Mouse (Mus musculus): ENCODE results near the gene Krtap19-2. TPM values are rescaled to one million over a fixed set of nuclear protein-coding genes. Genes with fewer than 3 reads are reported as not detected.

Krtap19-2 gene
- polyA plus RNA-seq (2015; fragmentation: Illumina TruSeq; extraction: RNeasy Lipid Tissue Mini Kit (QIAGEN cat#74804); ENCODE audit: insufficient read depth, low read depth, low replicate concordance) = not detected

GRCm38 (mm10) chr16:88874169-88874568 lies at the start of gene Krtap19-2:
Gene Krtap19-2, minus strand, starts transcription at chr16:88874269.

DNA sequence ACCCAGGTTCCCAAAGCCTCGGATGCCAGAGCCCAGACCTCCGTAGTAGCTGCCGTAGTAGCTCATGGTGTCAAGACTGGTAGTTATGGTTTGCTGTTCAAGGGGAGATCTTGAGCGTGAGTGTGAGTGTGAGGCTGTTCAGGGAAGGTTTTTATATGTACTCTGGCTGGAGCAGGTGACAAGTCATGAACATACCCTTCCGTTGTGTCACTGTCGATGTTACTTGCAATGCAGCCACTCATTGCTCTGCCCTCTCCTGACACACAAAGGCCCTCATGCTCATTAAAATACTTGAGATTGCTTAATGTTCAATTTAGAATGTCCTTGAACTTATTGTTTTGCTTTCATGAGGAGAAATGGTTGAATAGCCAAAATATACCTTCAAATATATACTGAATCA lies 22.3 kb upstream of the Krtap19-2 start, which contains the start of gene Krtap19-5:
Gene Krtap19-5 (minus strand): TSS at position 101 of the 400 bp plus-strand sequence.

GRCm38 (mm10) chr16:88884989-88885388 lies 10.9 kb upstream of the Krtap19-2 start, which contains the start of gene Krtap19-4:
Gene Krtap19-4, minus strand, starts transcription at chr16:88885089.

DNA sequence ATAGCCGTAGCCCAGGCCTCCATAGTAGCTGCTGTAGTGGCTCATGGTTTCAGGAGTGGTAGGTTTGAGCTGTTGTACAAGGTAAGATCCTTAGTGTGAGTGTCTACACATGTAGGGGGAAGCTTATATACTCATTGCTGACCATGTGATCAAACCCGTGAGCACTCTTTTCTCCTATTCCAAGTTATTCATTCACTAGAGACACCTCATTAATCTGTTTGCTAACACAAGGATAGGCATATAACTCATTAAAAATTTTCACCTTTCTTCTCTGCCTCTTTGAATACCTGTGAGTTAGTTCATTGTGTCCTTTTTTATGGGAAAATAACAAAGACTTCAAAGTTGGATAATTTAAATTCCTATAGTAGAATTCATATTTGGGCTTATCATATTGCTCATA lies 3.9 kb upstream of the Krtap19-2 start, which contains the start of gene Krtap19-3:
Gene Krtap19-3 (minus strand): TSS at position 101 of the 400 bp plus-strand sequence.

GRCm38 (mm10) chr16:88869311-88869710 lies 4.8 kb downstream of the Krtap19-2 start, which contains the start of gene Krtap19-1:
Gene Krtap19-1, minus strand, starts transcription at chr16:88869411.

DNA sequence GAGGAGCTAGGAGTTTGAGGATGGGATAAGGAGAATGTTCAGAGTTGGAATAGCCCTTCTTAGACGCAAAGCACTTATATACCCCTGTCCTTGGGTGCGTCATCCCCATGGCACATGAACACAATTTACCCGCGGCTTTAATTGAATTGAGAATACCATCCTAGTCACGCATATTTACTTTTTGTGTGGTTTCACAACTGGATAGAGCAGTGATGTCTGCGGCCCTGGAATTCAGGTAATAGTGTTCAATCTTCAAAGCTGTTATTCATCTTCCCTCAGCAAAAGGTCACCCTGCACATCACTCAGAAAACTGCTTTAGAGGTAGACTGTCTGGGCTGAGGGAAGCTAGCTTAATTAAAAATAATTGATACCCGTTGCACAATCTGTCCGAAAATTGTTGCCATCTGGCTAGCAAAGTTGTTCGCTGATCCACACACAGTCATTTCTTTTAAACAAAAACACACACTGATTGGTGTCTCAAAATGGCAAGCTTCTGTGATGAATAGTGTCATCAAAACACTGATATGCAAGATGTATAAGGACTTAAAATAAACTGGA lies 47.9 kb downstream of the Krtap19-2 start, which contains the start of gene Krtap14:
Gene Krtap14 (minus strand): TSS at position 51 of the 558 bp plus-strand sequence.

Other genes with a start within 250 kb of the Krtap19-2 start
- not detected for gene 2310079G19Rik, start 246.6 kb downstream of the Krtap19-2 start, polyA plus RNA-seq (2015; fragmentation: Illumina TruSeq; extraction: RNeasy Lipid Tissue Mini Kit (QIAGEN cat#74804); ENCODE audit: insufficient read depth, low read depth, low replicate concordance)
- gene Krtap26-1, start 226.5 kb downstream of the Krtap19-2 start, polyA plus RNA-seq (2015; fragmentation: Illumina TruSeq; extraction: RNeasy Lipid Tissue Mini Kit (QIAGEN cat#74804); ENCODE audit: insufficient read depth, low read depth, low replicate concordance) = not detected
- gene Krtap27-1, start 202.6 kb downstream of the Krtap19-2 start, polyA plus RNA-seq (2015; fragmentation: Illumina TruSeq; extraction: RNeasy Lipid Tissue Mini Kit (QIAGEN cat#74804); ENCODE audit: insufficient read depth, low read depth, low replicate concordance) = not detected
- not detected for gene 2310061N02Rik, start 166.3 kb downstream of the Krtap19-2 start, polyA plus RNA-seq (2015; fragmentation: Illumina TruSeq; extraction: RNeasy Lipid Tissue Mini Kit (QIAGEN cat#74804); ENCODE audit: insufficient read depth, low read depth, low replicate concordance)
- gene Krtap13-1, start 145.4 kb downstream of the Krtap19-2 start, polyA plus RNA-seq (2015; fragmentation: Illumina TruSeq; extraction: RNeasy Lipid Tissue Mini Kit (QIAGEN cat#74804); ENCODE audit: insufficient read depth, low read depth, low replicate concordance) = not detected
- gene Krtap13, start 122.6 kb downstream of the Krtap19-2 start, polyA plus RNA-seq (2015; fragmentation: Illumina TruSeq; extraction: RNeasy Lipid Tissue Mini Kit (QIAGEN cat#74804); ENCODE audit: insufficient read depth, low read depth, low replicate concordance) = not detected
- gene 2310034C09Rik, start 115.4 kb downstream of the Krtap19-2 start, polyA plus RNA-seq (2015; fragmentation: Illumina TruSeq; extraction: RNeasy Lipid Tissue Mini Kit (QIAGEN cat#74804); ENCODE audit: insufficient read depth, low read depth, low replicate concordance) = not detected
- gene 2310057N15Rik, start 100.1 kb downstream of the Krtap19-2 start, polyA plus RNA-seq (2015; fragmentation: Illumina TruSeq; extraction: RNeasy Lipid Tissue Mini Kit (QIAGEN cat#74804); ENCODE audit: insufficient read depth, low read depth, low replicate concordance) = not detected
- gene Gm5965, start 96.4 kb downstream of the Krtap19-2 start, polyA plus RNA-seq (2015; fragmentation: Illumina TruSeq; extraction: RNeasy Lipid Tissue Mini Kit (QIAGEN cat#74804); ENCODE audit: insufficient read depth, low read depth, low replicate concordance) = not detected
- not detected for gene Gm20741, start 62.0 kb downstream of the Krtap19-2 start, polyA plus RNA-seq (2015; fragmentation: Illumina TruSeq; extraction: RNeasy Lipid Tissue Mini Kit (QIAGEN cat#74804); ENCODE audit: insufficient read depth, low read depth, low replicate concordance)
- not detected for gene Krtap15, start 54.1 kb downstream of the Krtap19-2 start, polyA plus RNA-seq (2015; fragmentation: Illumina TruSeq; extraction: RNeasy Lipid Tissue Mini Kit (QIAGEN cat#74804); ENCODE audit: insufficient read depth, low read depth, low replicate concordance)
- not detected for gene Krtap14, start 48.1 kb downstream of the Krtap19-2 start, polyA plus RNA-seq (2015; fragmentation: Illumina TruSeq; extraction: RNeasy Lipid Tissue Mini Kit (QIAGEN cat#74804); ENCODE audit: insufficient read depth, low read depth, low replicate concordance)
- not detected for gene Krtap19-1, start 4.9 kb downstream of the Krtap19-2 start, polyA plus RNA-seq (2015; fragmentation: Illumina TruSeq; extraction: RNeasy Lipid Tissue Mini Kit (QIAGEN cat#74804); ENCODE audit: insufficient read depth, low read depth, low replicate concordance)
- gene Krtap19-3, start 3.8 kb upstream of the Krtap19-2 start, polyA plus RNA-seq (2015; fragmentation: Illumina TruSeq; extraction: RNeasy Lipid Tissue Mini Kit (QIAGEN cat#74804); ENCODE audit: insufficient read depth, low read depth, low replicate concordance) = not detected
- gene Krtap19-4, start 10.8 kb upstream of the Krtap19-2 start, polyA plus RNA-seq (2015; fragmentation: Illumina TruSeq; extraction: RNeasy Lipid Tissue Mini Kit (QIAGEN cat#74804); ENCODE audit: insufficient read depth, low read depth, low replicate concordance) = not detected
- gene Krtap19-5, start 22.2 kb upstream of the Krtap19-2 start, polyA plus RNA-seq (2015; fragmentation: Illumina TruSeq; extraction: RNeasy Lipid Tissue Mini Kit (QIAGEN cat#74804); ENCODE audit: insufficient read depth, low read depth, low replicate concordance) = not detected
- gene Krtap19-9b, start 58.0 kb upstream of the Krtap19-2 start, polyA plus RNA-seq (2015; fragmentation: Illumina TruSeq; extraction: RNeasy Lipid Tissue Mini Kit (QIAGEN cat#74804); ENCODE audit: insufficient read depth, low read depth, low replicate concordance) = not detected
- not detected for gene Krtap16-3, start 88.6 kb upstream of the Krtap19-2 start, polyA plus RNA-seq (2015; fragmentation: Illumina TruSeq; extraction: RNeasy Lipid Tissue Mini Kit (QIAGEN cat#74804); ENCODE audit: insufficient read depth, low read depth, low replicate concordance)
- not detected for gene Krtap22-2, start 136.5 kb upstream of the Krtap19-2 start, polyA plus RNA-seq (2015; fragmentation: Illumina TruSeq; extraction: RNeasy Lipid Tissue Mini Kit (QIAGEN cat#74804); ENCODE audit: insufficient read depth, low read depth, low replicate concordance)
- gene Gm10229, start 141.0 kb upstream of the Krtap19-2 start, polyA plus RNA-seq (2015; fragmentation: Illumina TruSeq; extraction: RNeasy Lipid Tissue Mini Kit (QIAGEN cat#74804); ENCODE audit: insufficient read depth, low read depth, low replicate concordance) = not detected
- gene Krtap6-1, start 157.4 kb upstream of the Krtap19-2 start, polyA plus RNA-seq (2015; fragmentation: Illumina TruSeq; extraction: RNeasy Lipid Tissue Mini Kit (QIAGEN cat#74804); ENCODE audit: insufficient read depth, low read depth, low replicate concordance) = not detected
- gene Gm10228, start 167.2 kb upstream of the Krtap19-2 start, polyA plus RNA-seq (2015; fragmentation: Illumina TruSeq; extraction: RNeasy Lipid Tissue Mini Kit (QIAGEN cat#74804); ENCODE audit: insufficient read depth, low read depth, low replicate concordance) = not detected
- gene Krtap6-5, start 173.6 kb upstream of the Krtap19-2 start, polyA plus RNA-seq (2015; fragmentation: Illumina TruSeq; extraction: RNeasy Lipid Tissue Mini Kit (QIAGEN cat#74804); ENCODE audit: insufficient read depth, low read depth, low replicate concordance) = not detected
- not detected for gene 1110025L11Rik, start 189.7 kb upstream of the Krtap19-2 start, polyA plus RNA-seq (2015; fragmentation: Illumina TruSeq; extraction: RNeasy Lipid Tissue Mini Kit (QIAGEN cat#74804); ENCODE audit: insufficient read depth, low read depth, low replicate concordance)
- not detected for gene Krtap6-3, start 209.7 kb upstream of the Krtap19-2 start, polyA plus RNA-seq (2015; fragmentation: Illumina TruSeq; extraction: RNeasy Lipid Tissue Mini Kit (QIAGEN cat#74804); ENCODE audit: insufficient read depth, low read depth, low replicate concordance)

All from pancreas, adult 10 weeks (tissue).